Mouse (Mus musculus) neutrophil, adult 5-6 weeks (primary cell): ENCODE data around the gene Sirpa. TPM values are rescaled to one million over a fixed set of nuclear protein-coding genes. Genes with fewer than 3 reads are reported as not detected.

ENCODE experiments used
- ATAC-seq: fragments of 151-379, 151-347 bp; 2 replicates; pipeline ENCODE4 v1.8.0; 2017; ENCODE audit warnings: mild to moderate bottlenecking, moderate TSS enrichment; ENCODE audit not compliant: insufficient number of reproducible peaks, poor library complexity, low FRiP score, severe bottlenecking; ENCODE audit errors: extremely low read depth
- total RNA-seq: library from RNA; stranded (forward); fragments of 200-1000 nt; gene quantifications from 2 replicates; pipeline ENCODE4 v1.2.3, GENCODE M21; 2017

Gene Sirpa
- total RNA-seq, 1 experiment from 2014 or later = 376 TPM

GRCm38 (mm10) chr2:129679066-129679465, 86.4 kb downstream of the Sirpa start:
- no peak for ATAC-seq

- ATAC-seq = no peak
Measured at GRCm38 (mm10) chr2:129680236-129680635, 87.6 kb downstream of the Sirpa start.

Other genes with a start within 250 kb of the Sirpa start
- gene Il1b, start 221.7 kb upstream of the Sirpa start, total RNA-seq = 7,111 and 7,665 TPM in 2 replicates
- 0.35 TPM in 1 of 2 replicates, not detected in the other for gene F830045P16Rik, start 56.2 kb upstream of the Sirpa start, total RNA-seq
- not detected in 2 replicates for gene Pdyn, start 107.0 kb downstream of the Sirpa start, total RNA-seq
- gene Stk35, start 207.7 kb downstream of the Sirpa start, total RNA-seq = 8.3 and 11.2 TPM in 2 replicates